Mouse (Mus musculus) bone marrow, adult 2 months (tissue): Measurements from ENCODE around the gene 4931429L15Rik.

ENCODE experiments used
- CTCF ChIP-seq: fragments of 200-500 bp; IDR thresholded peaks from 2 replicates; pipeline ENCODE4 v1.5.1; 2011; ENCODE audit warnings: low read length, control low read depth; ENCODE audit not compliant: control insufficient read depth, insufficient read depth
- POLR2A ChIP-seq: fragments of 200-500 bp; IDR thresholded peaks from 2 replicates; pipeline ENCODE4 v1.6.1; 2011; ENCODE audit warnings: low read depth, mild to moderate bottlenecking, control low read depth, low read length, borderline replicate concordance; ENCODE audit not compliant: control insufficient read depth

- TF ChIP-seq POLR2A, result no peak
- TF ChIP-seq CTCF, result no peak
Measured at GRCm38 (mm10) chr9:46361461-46362111, 41.8 kb upstream of the 4931429L15Rik start.
